Mouse (Mus musculus): ENCODE data around the gene Ywhah.

Gene Ywhah

GRCm38 (mm10) chr5:33009818-33010812 lies 8.5 kb upstream of the Ywhah start:
- in situ Hi-C loops (cut with MboI; ENCODE audit: unreplicated experiment in 2 of 2) = no loop called here

GRCm38 (mm10) chr5:33011132-33012106 lies 7.2 kb upstream of the Ywhah start:
- in situ Hi-C loops (cut with MboI; ENCODE audit: unreplicated experiment in 2 of 2) = no loop called here

GRCm38 (mm10) chr5:33014096-33014495 lies 4.5 kb upstream of the Ywhah start:
- in situ Hi-C loops (cut with MboI; ENCODE audit: unreplicated experiment in 2 of 2) = no loop called here

GRCm38 (mm10) chr5:33015579-33015978 lies 3.0 kb upstream of the Ywhah start:
- in situ Hi-C loops (cut with MboI; ENCODE audit: unreplicated experiment in 2 of 2) = no loop called here

- in situ Hi-C loops (cut with MboI; ENCODE audit: unreplicated experiment in 2 of 2) = no loop called here
Measured at GRCm38 (mm10) chr5:33018189-33018560, 441 bp upstream of the Ywhah start.

- in situ Hi-C loops (cut with MboI; ENCODE audit: unreplicated experiment in 2 of 2) = no loop called here
Measured at GRCm38 (mm10) chr5:33019426-33019821, 808 bp downstream of the Ywhah start.

- in situ Hi-C loops (cut with MboI; ENCODE audit: unreplicated experiment in 2 of 2) = no loop called here
Measured at GRCm38 (mm10) chr5:33021622-33022021, 3.0 kb downstream of the Ywhah start.

- in situ Hi-C loops (cut with MboI; ENCODE audit: unreplicated experiment in 2 of 2) = no loop called here
Measured at GRCm38 (mm10) chr5:33023337-33023736, 4.7 kb downstream of the Ywhah start.

- in situ Hi-C loops (cut with MboI; ENCODE audit: unreplicated experiment in 2 of 2) = no loop called here
Measured at GRCm38 (mm10) chr5:33024474-33024873, 5.9 kb downstream of the Ywhah start.

- in situ Hi-C loops (cut with MboI; ENCODE audit: unreplicated experiment in 2 of 2) = loop anchor here in 1 of 2 experiments (25.0 kb wide), 2 partner anchors 716 to 816 kb away; no protein-coding TSS in a partner anchor
Measured at GRCm38 (mm10) chr5:33028656-33029055, 10.0 kb downstream of the Ywhah start.

- in situ Hi-C loops (cut with MboI; ENCODE audit: unreplicated experiment in 2 of 2) = loop anchor here (5.0 to 25.0 kb wide), 7 partner anchors 113 to 818 kb away; no protein-coding TSS in a partner anchor
Measured at GRCm38 (mm10) chr5:33030425-33031175, 12.0 kb downstream of the Ywhah start.

- in situ Hi-C loops (cut with MboI; ENCODE audit: unreplicated experiment in 2 of 2) = loop anchor here (5.0 to 25.0 kb wide), 7 partner anchors 115 to 820 kb away; no protein-coding TSS in a partner anchor
Measured at GRCm38 (mm10) chr5:33032036-33032773, 13.6 kb downstream of the Ywhah start.

GRCm38 (mm10) chr5:33033121-33033520 lies 14.5 kb downstream of the Ywhah start:
- in situ Hi-C loops (cut with MboI; ENCODE audit: unreplicated experiment in 2 of 2) = loop anchor here (5.0 to 25.0 kb wide), 7 partner anchors 116 to 821 kb away; no protein-coding TSS in a partner anchor

- in situ Hi-C loops (cut with MboI; ENCODE audit: unreplicated experiment in 2 of 2) = loop anchor here (5.0 to 25.0 kb wide), 7 partner anchors 116 to 821 kb away; no protein-coding TSS in a partner anchor
Measured at GRCm38 (mm10) chr5:33033633-33034032, 15.0 kb downstream of the Ywhah start.

GRCm38 (mm10) chr5:33034100-33034499 lies 15.5 kb downstream of the Ywhah start:
- in situ Hi-C loops (cut with MboI; ENCODE audit: unreplicated experiment in 2 of 2) = loop anchor here (5.0 to 25.0 kb wide), 7 partner anchors 117 to 822 kb away; no protein-coding TSS in a partner anchor

GRCm38 (mm10) chr5:33034916-33035315 lies 16.3 kb downstream of the Ywhah start:
- in situ Hi-C loops (cut with MboI; ENCODE audit: unreplicated experiment in 2 of 2) = loop anchor here (5.0 to 25.0 kb wide), 7 partner anchors 118 to 823 kb away; no protein-coding TSS in a partner anchor

- in situ Hi-C loops (cut with MboI; ENCODE audit: unreplicated experiment in 2 of 2) = loop anchor here (10.0 to 25.0 kb wide), 4 partner anchors 124 to 827 kb away; no protein-coding TSS in a partner anchor
Measured at GRCm38 (mm10) chr5:33038656-33039509, 20.3 kb downstream of the Ywhah start.

GRCm38 (mm10) chr5:33039510-33039911 lies 20.9 kb downstream of the Ywhah start:
- in situ Hi-C loops (cut with MboI; ENCODE audit: unreplicated experiment in 2 of 2) = loop anchor here (10.0 to 25.0 kb wide), 4 partner anchors 125 to 827 kb away; no protein-coding TSS in a partner anchor
